Mouse (Mus musculus): ENCODE results near the gene Olfr368. TPM values are rescaled to one million over a fixed set of nuclear protein-coding genes. Genes with fewer than 3 reads are reported as not detected.

Gene Olfr368
- polyA plus RNA-seq (2016; fragmentation: Nextera tagmentation; extraction: Ambion mirVana) = not detected in 2 replicates

- no peak for DNase-seq (ENCODE audit: low spot score)
- no peaks in the 10 kb centered on the region for H3K27me3 ChIP-seq (ENCODE audit: insufficient read depth, poor library complexity, severe bottlenecking)
- H3K4me1 ChIP-seq (replicated peaks) = no peaks in the 10 kb centered on the region
- no peaks in the 10 kb centered on the region for H3K9me3 ChIP-seq
- no peaks in the 10 kb centered on the region for H3K36me3 ChIP-seq
- no peak within 1 kb of the TSS for H3K27ac ChIP-seq
- H3K4me3 ChIP-seq = no peak within 1 kb of the TSS
- WGBS = 89% methylated on average over 1 of the region's 1 CpGs
These were observed at the start of gene Olfr368 for GRCm38 (mm10) chr2:37326215-37326614. Gene Olfr368, plus strand, starts transcription at chr2:37326515.

GRCm38 (mm10) chr2:37333321-37333720, 7.0 kb downstream of the Olfr368 start:
- Histone ChIP-seq H3K27me3 (ENCODE audit: insufficient read depth, poor library complexity, severe bottlenecking) (no peaks in the 10 kb centered on the region), H3K4me1 (replicated peaks) (no peaks in the 10 kb centered on the region), H3K4me3 (no peak overlapping the region), H3K9me3 (0 out of 2 replicates have a peak, but pooled peaks cover 4% of the 10 kb centered on the region), H3K27ac (no peak overlapping the region), H3K36me3 (no peaks in the 10 kb centered on the region)
- DNase-seq (ENCODE audit: low spot score) = no peak
- WGBS = 88% methylated on average over 2 of the region's 2 CpGs

GRCm38 (mm10) chr2:37338497-37339187, 12.3 kb downstream of the Olfr368 start:
- 69% methylated on average over 10 of the region's 10 CpGs for WGBS
- H3K4me1 ChIP-seq (replicated peaks) = no peaks in the 10 kb centered on the region
- no peaks in the 10 kb centered on the region for H3K27me3 ChIP-seq (ENCODE audit: insufficient read depth, poor library complexity, severe bottlenecking)
- no peaks in the 10 kb centered on the region for H3K36me3 ChIP-seq
- no peak overlapping the region for H3K4me3 ChIP-seq
- no peak overlapping the region for H3K27ac ChIP-seq
- no peaks in the 10 kb centered on the region for H3K9me3 ChIP-seq
- DNase-seq (ENCODE audit: low spot score) = peak; percentile 39

GRCm38 (mm10) chr2:37351671-37352070, 25.4 kb downstream of the Olfr368 start:
- no peak overlapping the region for H3K27ac ChIP-seq
- 95% methylated on average over 7 of the region's 7 CpGs for WGBS
- H3K4me3 ChIP-seq = no peak overlapping the region
- no peaks in the 10 kb centered on the region for H3K4me1 ChIP-seq (replicated peaks)
- no peak for DNase-seq (ENCODE audit: low spot score)
- H3K27me3 ChIP-seq (ENCODE audit: insufficient read depth, poor library complexity, severe bottlenecking) = no peaks in the 10 kb centered on the region
- H3K36me3 ChIP-seq = peaks cover 78% of the 10 kb centered on the region
- no peaks in the 10 kb centered on the region for H3K9me3 ChIP-seq

- H3K4me3 ChIP-seq = no peak overlapping the region
- H3K36me3 ChIP-seq = peaks cover 68% of the 10 kb centered on the region
- peaks cover 10% of the 10 kb centered on the region for H3K4me1 ChIP-seq (replicated peaks)
- no peaks in the 10 kb centered on the region for H3K27me3 ChIP-seq (ENCODE audit: insufficient read depth, poor library complexity, severe bottlenecking)
- WGBS = 96% methylated on average over 5 of the region's 5 CpGs
- DNase-seq (ENCODE audit: low spot score) = no peak
- no peak overlapping the region for H3K27ac ChIP-seq
- no peaks in the 10 kb centered on the region for H3K9me3 ChIP-seq
These were observed 29.3 kb downstream of the Olfr368 start for GRCm38 (mm10) chr2:37355571-37355970.

- Histone ChIP-seq H3K4me1 (replicated peaks) (peaks cover 10% of the 10 kb centered on the region), H3K4me3 (peak within 1 kb of the TSS; percentile 77), H3K9me3 (no peaks in the 10 kb centered on the region), H3K36me3 (peaks cover 35% of the 10 kb centered on the region), H3K27me3 (ENCODE audit: insufficient read depth, poor library complexity, severe bottlenecking) (no peaks in the 10 kb centered on the region), H3K27ac (peak within 1 kb of the TSS; percentile 93)
- under 1% methylated on average over 42 of the region's 42 CpGs for WGBS
- DNase-seq (ENCODE audit: low spot score) = peak; percentile 90
These were observed 32.6 kb downstream of the Olfr368 start, which contains the start of gene Pdcl for GRCm38 (mm10) chr2:37358633-37359540. Gene Pdcl, minus strand, starts transcription at chr2:37359332.

- H3K27me3 ChIP-seq (ENCODE audit: insufficient read depth, poor library complexity, severe bottlenecking) = no peaks in the 10 kb centered on the region
- H3K36me3 ChIP-seq = peaks cover 25% of the 10 kb centered on the region
- H3K4me3 ChIP-seq = peak overlapping the region; percentile 77; the same call in 1 of the 2 replicates
- no peak for DNase-seq (ENCODE audit: low spot score)
- peaks cover 10% of the 10 kb centered on the region for H3K4me1 ChIP-seq (replicated peaks)
- H3K27ac ChIP-seq = no peak overlapping the region
- no peaks in the 10 kb centered on the region for H3K9me3 ChIP-seq
- WGBS = 93% methylated on average over 2 of the region's 2 CpGs
These were observed 33.6 kb downstream of the Olfr368 start for GRCm38 (mm10) chr2:37359908-37360307.

GRCm38 (mm10) chr2:37370651-37371050, 44.3 kb downstream of the Olfr368 start:
- H3K27me3 ChIP-seq (ENCODE audit: insufficient read depth, poor library complexity, severe bottlenecking) = no peaks in the 10 kb centered on the region
- H3K27ac ChIP-seq = no peak overlapping the region
- WGBS = 95% methylated on average over 2 of the region's 2 CpGs
- H3K4me1 ChIP-seq (replicated peaks) = no peaks in the 10 kb centered on the region
- no peak for DNase-seq (ENCODE audit: low spot score)
- no peak overlapping the region for H3K4me3 ChIP-seq
- peaks cover 35% of the 10 kb centered on the region for H3K36me3 ChIP-seq
- no peaks in the 10 kb centered on the region for H3K9me3 ChIP-seq

GRCm38 (mm10) chr2:37376018-37376417, 49.7 kb downstream of the Olfr368 start:
- Histone ChIP-seq H3K27me3 (ENCODE audit: insufficient read depth, poor library complexity, severe bottlenecking) (no peaks in the 10 kb centered on the region), H3K27ac (no peak overlapping the region), H3K4me3 (no peak overlapping the region), H3K36me3 (peaks cover 84% of the 10 kb centered on the region), H3K9me3 (no peaks in the 10 kb centered on the region), H3K4me1 (replicated peaks) (no peaks in the 10 kb centered on the region)
- DNase-seq (ENCODE audit: low spot score) = no peak
- WGBS = 98% methylated on average over 1 of the region's 1 CpGs

GRCm38 (mm10) chr2:37380189-37380588, 53.9 kb downstream of the Olfr368 start:
- 72% methylated on average over 2 of the region's 2 CpGs for WGBS
- Histone ChIP-seq H3K4me1 (replicated peaks) (no peaks in the 10 kb centered on the region), H3K4me3 (no peak overlapping the region), H3K27me3 (ENCODE audit: insufficient read depth, poor library complexity, severe bottlenecking) (no peaks in the 10 kb centered on the region), H3K36me3 (peaks cover 94% of the 10 kb centered on the region), H3K27ac (no peak overlapping the region), H3K9me3 (no peaks in the 10 kb centered on the region)
- DNase-seq (ENCODE audit: low spot score) = peak; percentile 41
